ENCODE assay signal across 17 mouse cellular contexts in genomic region chr2:11665326-11665725, GRCm38 (mm10). TPM values are rescaled to one million over a fixed set of nuclear protein-coding genes. Genes with fewer than 3 reads are reported as not detected.
A peak's percentile ranks its signal among the peaks of the same experiment; 100 is the strongest.
DNase-seq lines count a peak whose midpoint lies in the region.
"Had no signal": no experiment of that assay in that cellular context is flagged by ENCODE, and none has a peak within 500 bp of the region (broad histone marks: within the 10 kb centered on the region; RNA-seq: fewer than 3 reads in every experiment).

No protein-coding gene starts in this region.

- DNase-seq in gastrocnemius, adult 18-20 months (ENCODE audit: low spot score), result peak; percentile 40
- DNase-seq in gastrocnemius, postnatal 10 days, result no peak
- DNase-seq in heart, adult 9 months (ENCODE audit: low spot score in 2 of 2), result peak; percentile 24 to 55
- DNase-seq in heart, postnatal 4 days, result no peak
- DNase-seq in adipocyte (ENCODE audit: low spot score), result peak; percentile 34
- DNase-seq in kidney, postnatal 14 days, result peak; percentile 56
- DNase-seq in left cerebral cortex, postnatal 4 days, result no peak
- DNase-seq: cerebellum, adult 11 months; lung, embryonic 14.5 days; lung, postnatal 4 days; spleen, adult 18-20 months; thymus, adult 18-20 months; thymus, postnatal 4 days had no signal

- intact Hi-C loops in left cerebral cortex, postnatal 4 days (cut with DNase I), result no loop called here

RNA-seq across cellular contexts. Expression of gene Il2ra, which starts 22.7 kb away (rescaled TPM):
- under 1 TPM; 0.43 to 0.59 TPM for total RNA-seq in gastrocnemius, adult 18-20 months (2021)
- total RNA-seq in gastrocnemius, postnatal 10 days (2021), result under 1 TPM; 0.14 to 0.16 TPM
- total RNA-seq in heart, postnatal 4 days (2021), result not detected
- not detected for total RNA-seq in left cerebral cortex, postnatal 4 days (2021)
- total RNA-seq: MEL had no signal

RNA-seq across cellular contexts. Expression of gene Gm17490, which starts 39.3 kb away (rescaled TPM):
- not detected for total RNA-seq in gastrocnemius, adult 18-20 months (2021)
- not detected for total RNA-seq in gastrocnemius, postnatal 10 days (2021)
- not detected for total RNA-seq in heart, postnatal 4 days (2021)
- not detected for total RNA-seq in left cerebral cortex, postnatal 4 days (2021)
- total RNA-seq: CH12.LX; heart, postnatal 36 days; left cerebral cortex, adult 18-20 months; MEL had no signal

RNA-seq across cellular contexts. Expression of gene Il15ra, which starts 39.8 kb away (rescaled TPM):
- 10 to 100 TPM; 17.6 to 29.5 TPM for total RNA-seq in gastrocnemius, adult 18-20 months (2021)
- 10 to 100 TPM; 12.9 to 15.4 TPM for total RNA-seq in gastrocnemius, postnatal 10 days (2021)
- 10 to 100 TPM; 15.6 to 20.0 TPM for total RNA-seq in heart, postnatal 4 days (2021)
- 1 to 10 TPM; 2.0 to 2.2 TPM for total RNA-seq in left cerebral cortex, postnatal 4 days (2021)

Comparison
In these comparisons a context has a peak if more than half of its experiments do, and no peak if none do; other contexts are left out.
1. DNase-seq: peak in gastrocnemius, adult 18-20 months (single experiment), heart, adult 9 months (2 of 2), adipocyte (single experiment) and kidney, postnatal 14 days (single experiment); none in gastrocnemius, postnatal 10 days (single experiment), heart, postnatal 4 days (single experiment) and left cerebral cortex, postnatal 4 days (single experiment).
2. RNA of gene Il15ra, which starts 39.8 kb away (total RNA-seq): 17.6 to 29.5 TPM in gastrocnemius, adult 18-20 months, 15.6 to 20.0 TPM in heart, postnatal 4 days and 12.9 to 15.4 TPM in gastrocnemius, postnatal 10 days; 2.0 to 2.2 TPM in left cerebral cortex, postnatal 4 days; every median in the first group is over 4 times any median in the second.